Mouse (Mus musculus): ENCODE measurements at regions not wholly inside any gene's neighbourhood (a gene's known extent, or its start where the extent isn't known, plus 50 kb on each side); places are given as distances from the start of the nearest gene placed in this dataset. TPM values are rescaled to one million over a fixed set of nuclear protein-coding genes. Genes with fewer than 3 reads are reported as not detected.

DNA sequence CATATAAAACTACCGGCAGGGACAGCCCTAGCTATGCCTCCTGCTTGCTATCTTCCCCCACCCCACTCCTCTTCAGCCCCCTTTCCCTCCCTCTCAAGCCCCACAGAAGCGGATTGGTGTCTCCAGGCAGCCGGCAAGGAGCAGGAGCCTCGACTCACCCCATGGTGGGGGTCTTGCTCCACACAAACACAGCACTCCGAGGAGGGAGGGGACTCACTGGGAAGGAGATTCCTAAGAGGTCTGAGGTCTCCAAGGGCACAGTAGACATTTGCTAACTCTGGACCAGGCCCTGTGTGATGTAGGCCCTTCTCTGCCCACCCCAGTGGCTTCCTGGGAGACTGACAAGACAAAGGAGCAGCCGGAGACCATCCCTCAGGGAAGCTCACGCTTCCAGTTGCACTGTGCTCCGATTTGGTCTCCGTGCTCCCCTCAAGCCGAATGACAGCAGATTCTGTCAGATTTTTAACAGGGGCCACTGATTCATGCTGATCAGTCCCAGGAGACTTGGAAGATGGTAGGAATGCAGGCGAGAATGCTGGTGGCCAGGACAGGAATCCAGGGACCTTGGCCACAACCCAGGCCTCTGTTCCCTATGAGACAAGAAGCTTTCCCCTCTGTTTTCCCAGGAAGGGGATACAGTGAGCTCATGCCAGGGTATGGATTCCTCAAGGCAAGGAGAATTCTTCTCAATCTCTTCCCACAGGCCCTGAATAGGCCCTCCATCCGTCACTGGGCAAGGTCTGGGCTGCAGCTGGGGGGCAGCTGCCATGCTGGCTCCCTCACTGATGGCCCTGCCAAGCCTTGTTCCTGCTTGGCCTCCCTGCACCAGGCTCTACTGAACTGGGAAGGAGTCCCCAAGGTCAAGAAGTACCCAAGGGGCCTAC, 55.2 kb upstream of the Dlk1 start:
- Histone ChIP-seq H3K4me1 (peaks cover 60% of the 10 kb centered on the region), H3K4me2 (replicated peaks) (no peak overlapping the region), H3K9me3 (no peaks in the 10 kb centered on the region), H3K9ac (no peak overlapping the region), H3K27me3 (peaks cover 20% of the 10 kb centered on the region), H3K4me3 (no peak overlapping the region), H3K36me3 (no peaks in the 10 kb centered on the region), H3K27ac (no peak overlapping the region)
- WGBS = 56% methylated on average over 12 of the region's 12 CpGs
- no peak for ATAC-seq (ENCODE audit: low FRiP score, low read depth)

DNA sequence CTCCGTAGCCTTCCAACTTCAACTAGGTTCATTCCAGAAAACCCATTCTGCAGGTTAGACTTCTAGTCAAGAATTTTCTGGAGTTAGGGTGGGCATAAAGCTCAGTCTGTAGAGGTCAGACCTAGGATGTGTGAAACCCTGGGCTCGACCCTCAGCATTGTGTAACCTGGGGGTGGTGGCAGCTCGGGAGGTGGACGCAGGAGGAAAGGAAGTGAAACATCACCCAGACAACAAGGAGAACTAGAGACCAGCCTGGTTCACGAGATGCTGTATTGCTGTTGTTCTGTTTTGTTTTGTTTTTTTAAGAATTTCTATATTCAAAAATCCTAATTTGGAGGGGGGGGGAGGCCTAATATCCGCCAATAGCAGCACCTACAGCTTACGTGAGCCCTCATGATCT, 54.1 kb upstream of the Dlk1 start:
- peaks cover 10% of the 10 kb centered on the region for H3K27me3 ChIP-seq
- H3K27ac ChIP-seq = peak overlapping the region; percentile 65; the same call in 1 of the 2 replicates
- WGBS = 78% methylated on average over 7 of the region's 7 CpGs
- H3K4me2 ChIP-seq (replicated peaks) = no peak overlapping the region
- H3K9me3 ChIP-seq = no peaks in the 10 kb centered on the region
- peaks cover 67% of the 10 kb centered on the region for H3K4me1 ChIP-seq
- no peak overlapping the region for H3K4me3 ChIP-seq
- no peak overlapping the region for H3K9ac ChIP-seq
- ATAC-seq (ENCODE audit: low FRiP score, low read depth) = no peak
- no peaks in the 10 kb centered on the region for H3K36me3 ChIP-seq

DNA sequence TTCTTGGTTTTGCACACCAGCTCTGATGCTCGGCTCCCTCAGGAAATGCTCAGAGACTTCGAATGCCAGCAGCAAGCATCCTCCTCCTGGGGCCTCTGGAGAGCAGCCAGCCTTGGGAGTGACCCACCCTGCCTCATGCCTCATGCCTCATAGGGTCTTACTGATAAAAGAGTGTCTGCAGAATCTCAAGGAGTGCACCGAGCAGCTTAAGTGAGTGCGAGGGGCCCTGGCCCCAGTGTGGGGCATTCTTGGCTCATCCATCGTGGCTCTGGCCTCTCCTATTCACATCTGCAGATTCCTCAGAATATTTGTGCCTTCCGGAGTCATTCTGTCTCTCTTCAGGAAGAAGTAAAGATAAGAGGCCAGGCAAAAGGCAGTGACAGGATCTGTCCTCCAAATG, 53.7 kb upstream of the Dlk1 start:
- H3K27ac ChIP-seq = peak overlapping the region; percentile 65
- H3K4me2 ChIP-seq (replicated peaks) = peak overlapping the region; percentile 46; the same call in 1 of the 2 replicates
- WGBS = 17% methylated on average over 6 of the region's 6 CpGs
- ATAC-seq (ENCODE audit: low FRiP score, low read depth) = no peak
- H3K9me3 ChIP-seq = no peaks in the 10 kb centered on the region
- no peak overlapping the region for H3K4me3 ChIP-seq
- H3K36me3 ChIP-seq = no peaks in the 10 kb centered on the region
- no peak overlapping the region for H3K9ac ChIP-seq
- peaks cover 7% of the 10 kb centered on the region for H3K27me3 ChIP-seq
- H3K4me1 ChIP-seq = peaks cover 67% of the 10 kb centered on the region

DNA sequence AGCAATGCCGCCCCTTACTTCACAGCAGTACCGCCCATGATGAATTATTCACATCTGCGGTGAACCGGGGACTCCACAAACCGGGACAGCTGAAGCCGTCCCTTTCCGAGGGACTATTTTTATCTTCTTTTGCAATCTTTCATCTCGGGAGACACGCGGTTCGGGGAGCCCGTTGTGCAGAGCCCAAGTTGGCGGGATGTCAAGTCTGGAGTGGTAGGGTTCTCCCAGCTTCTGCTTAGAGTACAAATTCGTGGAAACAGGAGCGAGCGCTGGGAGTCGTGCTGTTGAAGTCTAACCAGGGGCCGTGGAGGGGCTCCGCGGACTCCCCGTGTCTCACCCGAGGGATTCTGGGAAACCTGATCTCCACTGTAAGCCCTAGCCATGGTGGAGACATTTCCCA, 53.0 kb upstream of the Dlk1 start:
- Histone ChIP-seq H3K4me2 (replicated peaks) (peak overlapping the region; percentile 46), H3K4me1 (peaks cover 62% of the 10 kb centered on the region), H3K27me3 (peaks cover 7% of the 10 kb centered on the region), H3K4me3 (peak overlapping the region; percentile 12; the same call in 1 of the 2 replicates), H3K36me3 (no peaks in the 10 kb centered on the region), H3K9me3 (no peaks in the 10 kb centered on the region; the same call in 1 of the 2 replicates), H3K9ac (0 out of 2 replicates have a peak overlapping the region, but pooled peaks have one; percentile 31), H3K27ac (no peak overlapping the region; the same call in 1 of the 2 replicates)
- ATAC-seq (ENCODE audit: low FRiP score, low read depth) = no peak
- WGBS = 21% methylated on average over 22 of the region's 22 CpGs

DNA sequence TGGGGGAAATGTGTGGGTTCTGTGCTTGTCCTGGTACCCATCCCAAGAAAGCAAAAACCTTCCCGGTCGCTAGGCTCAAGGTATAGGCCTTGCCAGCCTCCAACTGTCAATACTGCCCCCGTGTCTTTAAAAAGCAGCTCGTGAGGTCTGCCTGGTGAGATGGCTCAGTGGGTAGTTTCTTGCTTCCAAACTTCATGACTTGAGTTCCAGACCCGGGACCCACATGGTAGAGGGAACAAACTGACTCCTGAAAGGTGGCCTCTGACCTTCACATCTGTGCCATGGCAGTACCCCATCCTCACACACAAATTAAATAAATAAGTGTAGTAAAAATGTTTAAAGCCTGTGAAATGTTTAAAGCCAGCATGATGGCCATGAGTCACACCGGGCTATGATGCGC, 52.6 kb upstream of the Dlk1 start:
- Histone ChIP-seq H3K36me3 (no peaks in the 10 kb centered on the region), H3K4me1 (peaks cover 60% of the 10 kb centered on the region), H3K4me3 (no peak overlapping the region), H3K27ac (no peak overlapping the region; the same call in 1 of the 2 replicates), H3K27me3 (peaks cover 7% of the 10 kb centered on the region), H3K9me3 (no peaks in the 10 kb centered on the region; the same call in 1 of the 2 replicates), H3K4me2 (replicated peaks) (peak overlapping the region; percentile 46; the same call in 1 of the 2 replicates), H3K9ac (no peak overlapping the region)
- no peak for ATAC-seq (ENCODE audit: low FRiP score, low read depth)
- WGBS = 61% methylated on average over 7 of the region's 7 CpGs

DNA sequence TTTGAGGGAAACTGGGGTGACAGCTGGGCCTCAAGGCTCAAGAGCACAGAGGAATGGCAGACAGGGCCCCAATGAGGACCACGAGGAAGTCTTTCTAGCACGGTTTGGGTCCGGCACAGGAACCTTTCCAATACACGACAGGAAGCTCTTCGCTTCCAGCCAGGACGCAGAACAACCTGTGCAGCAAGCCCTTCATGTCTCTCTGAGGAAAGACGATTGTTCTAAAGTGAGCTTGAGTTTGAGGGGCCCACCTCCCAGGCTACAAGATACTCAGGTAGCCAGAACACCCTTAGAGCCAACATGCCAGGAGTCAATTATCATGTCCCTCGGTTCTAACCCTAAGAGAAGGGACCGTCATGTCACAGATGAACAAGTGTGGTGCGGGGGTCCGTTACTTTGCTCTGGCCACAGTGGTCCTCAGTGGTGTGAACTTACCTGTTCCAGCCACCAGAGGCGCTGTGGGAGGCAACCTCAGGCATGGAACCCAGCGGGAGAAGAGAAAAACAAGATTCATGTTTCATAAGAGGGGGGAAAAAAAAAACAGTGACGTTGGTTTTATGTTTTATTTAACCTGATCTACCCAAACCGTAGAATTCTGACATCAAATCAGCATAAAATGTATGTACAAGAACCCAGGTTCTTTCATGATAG, 51.6 kb upstream of the Dlk1 start:
- H3K9me3 ChIP-seq = no peaks in the 10 kb centered on the region; the same call in 1 of the 2 replicates
- 44% methylated on average over 15 of the region's 15 CpGs for WGBS
- H3K4me1 ChIP-seq = peaks cover 60% of the 10 kb centered on the region
- no peak overlapping the region for H3K4me3 ChIP-seq
- no peaks in the 10 kb centered on the region for H3K36me3 ChIP-seq
- no peak overlapping the region for H3K4me2 ChIP-seq (replicated peaks)
- 0 out of 2 replicates have a peak overlapping the region, but pooled peaks have one; percentile 8 for H3K9ac ChIP-seq
- ATAC-seq (ENCODE audit: low FRiP score, low read depth) = no peak
- H3K27me3 ChIP-seq = peaks cover 7% of the 10 kb centered on the region; the same call in 1 of the 2 replicates
- H3K27ac ChIP-seq = peak overlapping the region; percentile 86

DNA sequence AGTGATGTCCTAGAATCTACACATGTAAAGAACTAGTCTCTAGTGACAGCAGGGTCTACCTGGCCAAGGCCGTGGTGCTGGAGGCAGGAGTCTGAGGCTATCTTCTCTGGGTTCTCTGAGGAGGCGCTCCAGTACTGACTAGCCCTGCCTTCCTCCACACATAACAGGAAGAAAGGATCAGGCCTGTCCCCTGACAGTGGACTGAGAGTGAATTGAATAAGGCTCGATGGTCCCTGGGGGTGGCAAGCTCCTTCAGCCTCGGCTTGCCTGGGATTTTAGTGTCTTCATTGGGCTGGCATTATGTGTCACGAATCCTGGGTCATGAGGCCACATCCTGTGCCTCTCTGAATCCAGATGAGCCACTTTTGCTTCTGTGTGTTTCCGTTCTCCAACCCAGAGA, 50.9 kb upstream of the Dlk1 start:
- Histone ChIP-seq H3K4me2 (replicated peaks) (no peak overlapping the region), H3K27me3 (peaks cover 7% of the 10 kb centered on the region; the same call in 1 of the 2 replicates), H3K27ac (peak overlapping the region; percentile 86), H3K9me3 (no peaks in the 10 kb centered on the region; the same call in 1 of the 2 replicates), H3K9ac (no peak overlapping the region), H3K4me3 (no peak overlapping the region), H3K4me1 (peaks cover 60% of the 10 kb centered on the region), H3K36me3 (no peaks in the 10 kb centered on the region)
- 65% methylated on average over 6 of the region's 6 CpGs for WGBS
- ATAC-seq (ENCODE audit: low FRiP score, low read depth) = no peak

DNA sequence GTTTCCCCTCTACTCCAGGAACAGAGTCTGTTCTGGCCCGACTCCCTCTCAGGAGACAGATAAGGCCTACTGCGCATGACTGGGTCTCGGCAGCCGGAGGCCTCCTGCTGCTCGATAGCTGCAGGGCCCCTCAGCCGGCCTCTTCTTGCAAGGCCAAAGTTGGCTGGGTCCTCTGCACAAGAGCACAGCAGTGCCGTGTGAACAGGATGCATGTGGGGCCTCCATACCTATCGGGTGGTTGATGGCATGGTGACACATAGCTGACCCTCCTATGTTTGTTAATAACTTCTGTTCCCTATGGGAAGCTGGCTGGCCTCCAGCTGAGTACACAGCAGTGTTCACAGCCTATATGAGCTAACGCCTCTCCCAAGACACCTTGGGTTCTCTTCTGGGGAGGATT, 50.4 kb upstream of the Dlk1 start:
- H3K27ac ChIP-seq = peak overlapping the region; percentile 86
- peak; percentile 78 for ATAC-seq (ENCODE audit: low FRiP score, low read depth)
- H3K27me3 ChIP-seq = peaks cover 7% of the 10 kb centered on the region; the same call in 1 of the 2 replicates

More for the DNA sequence above, 50.4 kb upstream of the Dlk1 start:
- H3K4me1 ChIP-seq = peaks cover 64% of the 10 kb centered on the region
- WGBS = 17% methylated on average over 9 of the region's 9 CpGs
- H3K9me3 ChIP-seq = no peaks in the 10 kb centered on the region; the same call in 1 of the 2 replicates
- no peak overlapping the region for H3K4me3 ChIP-seq
- no peak overlapping the region for H3K9ac ChIP-seq
- no peaks in the 10 kb centered on the region for H3K36me3 ChIP-seq
- H3K4me2 ChIP-seq (replicated peaks) = no peak overlapping the region

Small RNAs in the stretch of these regions (microRNA-seq; reads per million reads assigned to microRNA genes)
- gene Gm22234 (not detected), gene Gm25297 (not detected)

Data from limb, embryonic 13.5 days (tissue).